Mouse (Mus musculus) heart, embryonic 13.5 days (tissue): ENCODE measurements around the gene Mfsd8. TPM values are rescaled to one million over a fixed set of nuclear protein-coding genes. Genes with fewer than 3 reads are reported as not detected.
"Not testable (repeated sequence)": the region's sequence is repeated elsewhere in the genome, so short reads cannot be mapped to it uniquely, and the experiment has no call there.

ENCODE experiments used
- ATAC-seq: fragments of 200-750 bp; cut with Nextera tagmentation; 2 replicates; pipeline ENCODE4 v1.8.0; 2017; ENCODE audit warnings: moderate TSS enrichment; ENCODE audit not compliant: insufficient number of reproducible peaks, low FRiP score, low TSS enrichment; ENCODE audit errors: extremely low read depth
- H3K27ac ChIP-seq: fragments of 300-500 bp; sonication (generic); replicated peaks from 2 replicates; pipeline ENCODE4 v1.5.1; 2015; ENCODE audit warnings: moderate library complexity, mild to moderate bottlenecking, inconsistent platforms
- H3K27me3 ChIP-seq: fragments of 300-500 bp; sonication (generic); replicated peaks from 2 replicates; pipeline ENCODE4 v1.6.1; 2015; ENCODE audit warnings: mild to moderate bottlenecking, inconsistent platforms
- H3K36me3 ChIP-seq: fragments of 300-500 bp; sonication (generic); 2 replicates; pipeline ENCODE4 v1.6.1; 2015; ENCODE audit warnings: mild to moderate bottlenecking, inconsistent platforms
- H3K4me1 ChIP-seq: fragments of 300-500 bp; sonication (generic); 2 replicates; pipeline ENCODE4 v1.6.1; 2015; ENCODE audit warnings: inconsistent platforms
- H3K4me2 ChIP-seq: fragments of 300-500 bp; sonication (generic); 2 replicates; pipeline ENCODE4 v1.6.1; 2015; ENCODE audit warnings: inconsistent platforms, mild to moderate bottlenecking, moderate library complexity
- H3K4me3 ChIP-seq: fragments of 300-500 bp; sonication (generic); 2 replicates; pipeline ENCODE4 v1.5.1; 2015; ENCODE audit warnings: moderate library complexity, mild to moderate bottlenecking, inconsistent platforms
- H3K9ac ChIP-seq: fragments of 300-500 bp; sonication (generic); 2 replicates; pipeline ENCODE4 v1.6.1; 2015; ENCODE audit warnings: inconsistent platforms, mild to moderate bottlenecking, moderate library complexity
- H3K9me3 ChIP-seq: fragments of 300-500 bp; sonication (generic); 2 replicates; pipeline ENCODE4 v1.6.1; 2016; ENCODE audit warnings: inconsistent platforms
- whole genome bisulfite sequencing: fragments of 180-500 bp; shearing (Covaris S2); methylation state at CpG from one replicate; pipeline ENCODE4 v1.1.7; 2015; ENCODE audit warnings: mixed read lengths; 5-methylcytosine and 5-hydroxymethylcytosine counted together
- polyA plus RNA-seq: library from polyadenylated mRNA; unstranded; fragments of >200 nt; fragmentation: Nextera tagmentation; extraction: Ambion mirVana; gene quantifications from 2 replicates; pipeline ENCODE4 v1.2.1, GENCODE M21; 2015

Mfsd8 gene
- polyA plus RNA-seq, result 5.3 and 5.5 TPM in 2 replicates

- H3K9me3 ChIP-seq, H3K27me3 ChIP-seq, H3K36me3 ChIP-seq, H3K4me1 ChIP-seq: not testable (repeated sequence)
- H3K27ac ChIP-seq, result peak within 1 kb of the TSS; percentile 85
- peak within 1 kb of the TSS; percentile 77 for H3K4me2 ChIP-seq
- under 1% methylated on average over 38 of the region's 39 CpGs for WGBS
- H3K9ac ChIP-seq, result peak within 1 kb of the TSS; percentile 79
- peak within 1 kb of the TSS; percentile 64 for H3K4me3 ChIP-seq
- peak; percentile 98 for ATAC-seq
These were observed at the start of gene Mfsd8 for GRCm38 (mm10) chr3:40846473-40846956. Gene Mfsd8 (minus strand): TSS chr3:40846886.

GRCm38 (mm10) chr3:40894336-40894735 lies 47.6 kb upstream of the Mfsd8 start:
- not testable (repeated sequence) for ATAC-seq, H3K27me3 ChIP-seq, H3K9me3 ChIP-seq, H3K36me3 ChIP-seq
- Histone ChIP-seq H3K9ac (peak overlapping the region; percentile 84), H3K4me3 (peak overlapping the region; percentile 72), H3K4me2 (peak overlapping the region; percentile 84), H3K27ac (peak overlapping the region; percentile 78), H3K4me1 (peaks cover 10% of the 10 kb centered on the region)
- WGBS, result under 1% methylated on average over 22 of the region's 24 CpGs

- not testable (repeated sequence) for H3K9me3 ChIP-seq, H3K27me3 ChIP-seq, H3K36me3 ChIP-seq
- peak; percentile 100 for ATAC-seq
- peaks cover 10% of the 10 kb centered on the region for H3K4me1 ChIP-seq
- peak overlapping the region; percentile 82 for H3K9ac ChIP-seq
- WGBS, result under 1% methylated on average over 38 of the region's 38 CpGs
- peak overlapping the region; percentile 72 for H3K4me3 ChIP-seq
- H3K4me2 ChIP-seq, result peak overlapping the region; percentile 69
- H3K27ac ChIP-seq, result peak overlapping the region; percentile 69
These were observed 47.2 kb upstream of the Mfsd8 start for GRCm38 (mm10) chr3:40893816-40894258.

DNA sequence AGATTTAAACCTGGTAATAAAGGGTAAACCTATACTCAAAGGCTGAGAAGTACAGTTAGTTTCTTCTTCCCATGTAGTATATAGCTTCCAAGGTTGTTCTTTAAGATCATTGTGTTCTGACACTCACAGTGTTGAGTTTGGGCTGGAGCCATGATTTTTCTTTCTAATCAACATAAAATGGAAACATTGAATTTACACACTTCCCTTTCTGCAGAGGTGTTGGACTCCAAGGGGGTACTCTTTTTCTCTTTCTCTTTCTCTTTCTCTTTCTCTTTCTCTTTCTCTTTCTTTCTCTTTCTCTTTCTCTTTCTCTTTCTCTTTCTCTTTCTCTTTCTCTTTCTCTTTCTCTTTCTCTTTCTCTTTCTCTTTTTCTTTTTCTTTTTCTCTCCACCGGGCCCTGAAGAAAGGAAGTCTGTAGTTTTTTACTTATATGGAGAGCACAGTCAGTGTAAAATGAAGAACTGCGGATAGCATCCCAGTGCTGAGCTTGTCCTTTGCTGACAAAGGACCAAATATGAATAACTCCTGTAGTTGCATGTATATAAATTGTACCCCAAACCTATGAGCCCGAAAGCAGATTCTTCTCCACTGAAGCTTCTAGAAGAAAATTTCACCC lies 6.5 kb upstream of the Mfsd8 start:
- WGBS, result 84% methylated on average over 3 of the region's 3 CpGs
- H3K36me3 ChIP-seq, H3K4me3 ChIP-seq, H3K27ac ChIP-seq, H3K27me3 ChIP-seq, H3K4me1 ChIP-seq, ATAC-seq, H3K4me2 ChIP-seq, H3K9ac ChIP-seq, H3K9me3 ChIP-seq: not testable (repeated sequence)

DNA sequence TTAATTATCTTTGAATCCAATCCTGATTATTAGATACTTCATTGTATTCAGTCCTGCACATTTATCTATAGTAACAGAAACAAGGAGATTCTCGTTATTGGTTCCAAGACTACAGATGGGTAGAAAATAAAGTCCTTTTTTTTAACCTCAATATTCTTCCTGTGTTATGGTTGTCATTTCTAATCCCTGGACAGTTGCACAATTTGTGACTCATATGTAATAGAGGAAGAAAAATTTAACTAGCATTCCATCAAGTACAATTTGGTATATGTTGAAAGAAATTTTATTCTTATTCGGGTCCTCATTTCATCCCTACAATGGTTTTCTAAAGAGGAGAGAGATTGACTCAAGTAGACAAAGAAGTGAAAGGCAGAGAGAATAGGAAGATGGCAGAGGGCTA lies 1.2 kb upstream of the Mfsd8 start:
- H3K36me3 ChIP-seq, result not testable (repeated sequence)
- peak overlapping the region; percentile 77 for H3K4me2 ChIP-seq

DNA sequence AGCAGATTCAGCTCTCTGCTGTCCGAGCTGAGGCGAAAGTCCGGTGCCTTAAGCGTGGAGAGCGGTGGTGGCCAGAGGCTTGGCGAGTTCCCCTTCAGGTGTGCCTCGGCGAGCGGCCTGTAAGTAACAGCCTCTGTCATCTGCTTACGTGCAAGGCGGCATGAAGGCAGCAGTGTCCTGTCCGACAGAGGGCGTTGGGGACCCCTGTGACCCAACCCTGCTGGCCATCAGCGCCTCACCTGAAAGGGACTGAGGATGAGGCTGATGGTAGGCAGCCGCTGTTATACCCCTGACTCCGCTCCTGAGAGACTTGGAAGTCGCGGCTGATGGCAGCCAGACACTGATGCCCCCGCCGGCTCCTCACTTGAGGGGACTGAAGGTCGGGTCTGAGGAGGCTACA lies 332 bp upstream of the Mfsd8 start:
- Histone ChIP-seq H3K4me2 (peak overlapping the region; percentile 77), H3K9ac (peak overlapping the region; percentile 78), H3K4me3 (peak overlapping the region; percentile 64), H3K27ac (peak overlapping the region; percentile 69)
- H3K4me1 ChIP-seq, H3K27me3 ChIP-seq, H3K9me3 ChIP-seq, H3K36me3 ChIP-seq, ATAC-seq: not testable (repeated sequence)
- WGBS, result under 1% methylated on average over 20 of the region's 21 CpGs

More for the DNA sequence above, 1.2 kb upstream of the Mfsd8 start:
- H3K9me3 ChIP-seq, H3K27me3 ChIP-seq, ATAC-seq, H3K9ac ChIP-seq, H3K4me1 ChIP-seq, H3K27ac ChIP-seq: not testable (repeated sequence)
- WGBS, result 90% methylated on average over 2 of the region's 2 CpGs
- peak overlapping the region; percentile 64; the same call in 1 of the 2 replicates for H3K4me3 ChIP-seq

DNA sequence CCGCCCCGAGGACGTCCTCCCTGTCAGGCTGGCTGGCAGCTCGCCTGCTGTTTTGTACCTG lies 101 bp upstream of the Mfsd8 start, which contains the start of gene Abhd18:
Gene Abhd18, plus strand, starts transcription at position 14 of the 61 bp plus-strand sequence.
- H3K4me3 ChIP-seq, result peak within 1 kb of the TSS; percentile 64
- H3K36me3 ChIP-seq, H3K4me1 ChIP-seq, H3K9me3 ChIP-seq, H3K27me3 ChIP-seq, ATAC-seq: not testable (repeated sequence)
- peak within 1 kb of the TSS; percentile 77 for H3K4me2 ChIP-seq
- no CpG with 5 or more reads among the region's 4 CpGs for WGBS
- peak within 1 kb of the TSS; percentile 85 for H3K27ac ChIP-seq
- peak within 1 kb of the TSS; percentile 79 for H3K9ac ChIP-seq

DNA sequence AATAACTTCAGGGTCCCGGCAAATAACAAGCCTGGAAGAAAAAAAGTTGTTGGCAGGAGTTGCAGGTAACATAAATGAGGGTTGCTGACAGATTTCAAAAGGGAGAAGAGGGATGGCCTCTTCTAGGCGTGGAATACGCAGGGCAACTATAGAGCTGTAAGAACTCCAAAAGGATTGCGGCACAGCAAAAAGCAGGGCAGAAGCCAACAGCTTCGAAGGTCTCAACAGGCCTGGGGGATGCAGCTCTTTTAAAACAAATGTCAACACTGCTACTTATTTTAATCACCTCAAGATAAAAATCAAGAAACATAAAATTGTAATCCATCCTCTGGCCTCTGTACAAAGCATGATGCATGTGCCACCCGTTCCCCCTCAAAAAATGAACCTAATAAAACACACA lies 1.2 kb downstream of the Mfsd8 start:
- not testable (repeated sequence) for ATAC-seq, H3K4me1 ChIP-seq, H3K9me3 ChIP-seq, H3K36me3 ChIP-seq, H3K27me3 ChIP-seq
- Histone ChIP-seq H3K4me3 (peak overlapping the region; percentile 64), H3K9ac (peak overlapping the region; percentile 79), H3K27ac (peak overlapping the region; percentile 28; the same call in 1 of the 2 replicates), H3K4me2 (peak overlapping the region; percentile 77)
- WGBS, result 81% methylated on average over 6 of the region's 6 CpGs

DNA sequence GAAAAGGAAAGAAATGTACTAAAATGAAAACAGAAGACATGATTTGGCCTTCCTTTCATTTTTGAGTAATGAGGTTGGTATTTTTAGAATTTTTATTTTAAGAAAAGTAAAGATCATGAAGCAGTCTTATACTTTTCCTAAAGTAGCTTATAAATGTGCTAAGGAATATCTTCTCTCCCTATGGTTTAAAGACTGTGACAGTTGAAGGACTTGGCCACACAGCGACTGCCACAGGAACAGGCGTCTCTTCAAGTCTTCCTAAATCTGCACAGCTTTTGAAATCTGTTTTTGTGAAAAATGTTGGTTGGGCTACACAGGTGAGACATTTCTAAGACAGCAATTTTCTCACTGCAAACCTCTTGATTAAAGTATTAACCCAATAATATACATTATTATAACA lies 33.4 kb downstream of the Mfsd8 start:
- Histone ChIP-seq H3K4me2 (no peak overlapping the region), H3K27ac (no peak overlapping the region), H3K27me3 (no peaks in the 10 kb centered on the region), H3K9ac (no peak overlapping the region), H3K9me3 (no peaks in the 10 kb centered on the region), H3K36me3 (peaks cover 80% of the 10 kb centered on the region), H3K4me3 (no peak overlapping the region), H3K4me1 (no peaks in the 10 kb centered on the region)
- 86% methylated on average over 2 of the region's 2 CpGs for WGBS
- ATAC-seq, result no peak

DNA sequence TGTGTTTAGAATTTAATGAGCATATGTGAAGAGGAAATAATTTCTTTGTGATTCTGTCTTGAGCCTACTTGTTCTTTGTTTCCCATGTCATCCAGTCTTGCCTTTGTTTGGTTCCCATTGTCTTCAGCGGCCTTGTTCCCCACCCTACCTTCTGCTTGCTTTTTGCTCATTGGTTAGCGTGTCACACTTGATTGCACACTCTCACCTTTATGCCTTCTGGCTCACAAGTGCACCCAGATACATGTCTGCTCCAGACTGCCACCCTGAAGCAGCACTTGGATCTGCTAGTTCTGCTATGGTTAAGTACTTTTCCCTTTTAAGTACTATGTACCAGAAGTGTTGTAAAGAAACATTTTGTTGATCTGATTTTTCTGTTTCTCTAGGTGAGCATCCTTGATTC lies 36.8 kb downstream of the Mfsd8 start:
- Histone ChIP-seq H3K9me3 (no peaks in the 10 kb centered on the region), H3K4me2 (no peak overlapping the region), H3K36me3 (peaks cover 81% of the 10 kb centered on the region), H3K27ac (no peak overlapping the region), H3K9ac (no peak overlapping the region), H3K27me3 (no peaks in the 10 kb centered on the region), H3K4me3 (no peak overlapping the region), H3K4me1 (no peaks in the 10 kb centered on the region)
- no peak for ATAC-seq
- 98% methylated on average over 2 of the region's 2 CpGs for WGBS

DNA sequence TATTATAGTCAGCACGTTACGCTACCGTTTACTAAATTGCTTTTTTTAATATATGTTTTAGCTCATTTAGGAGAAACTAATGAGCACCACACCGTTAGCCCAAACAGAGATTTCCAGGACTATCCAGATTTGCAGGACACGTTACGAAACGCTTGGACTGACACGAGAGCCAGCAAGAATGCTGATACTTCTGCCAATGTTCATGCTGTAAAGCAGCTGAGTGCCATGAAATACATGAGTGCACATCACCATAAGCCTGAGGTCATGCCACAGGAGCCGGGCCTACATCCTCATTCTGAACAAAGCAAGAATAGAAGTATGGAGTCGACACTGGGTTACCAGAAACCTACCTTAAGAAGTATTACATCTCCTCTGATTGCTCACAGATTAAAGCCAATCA lies 38.0 kb downstream of the Mfsd8 start:
- no peak overlapping the region for H3K4me3 ChIP-seq
- no peak overlapping the region for H3K9ac ChIP-seq
- WGBS, result 95% methylated on average over 10 of the region's 10 CpGs
- H3K4me1 ChIP-seq, result no peaks in the 10 kb centered on the region
- H3K27ac ChIP-seq, result no peak overlapping the region
- no peak for ATAC-seq
- H3K4me2 ChIP-seq, result no peak overlapping the region
- H3K36me3 ChIP-seq, result peaks cover 75% of the 10 kb centered on the region
- no peaks in the 10 kb centered on the region for H3K27me3 ChIP-seq
- no peaks in the 10 kb centered on the region for H3K9me3 ChIP-seq

GRCm38 (mm10) chr3:40806871-40807270 lies 39.8 kb downstream of the Mfsd8 start:
- WGBS, result 68% methylated on average over 2 of the region's 2 CpGs
- no peak overlapping the region for H3K4me2 ChIP-seq
- no peaks in the 10 kb centered on the region for H3K27me3 ChIP-seq
- peaks cover 68% of the 10 kb centered on the region for H3K36me3 ChIP-seq
- no peaks in the 10 kb centered on the region for H3K9me3 ChIP-seq
- ATAC-seq, result no peak
- H3K27ac ChIP-seq, result no peak overlapping the region
- peaks cover 2% of the 10 kb centered on the region; the same call in 1 of the 2 replicates for H3K4me1 ChIP-seq
- H3K4me3 ChIP-seq, result no peak overlapping the region
- H3K9ac ChIP-seq, result no peak overlapping the region
